Mouse (Mus musculus) neural tube, embryonic 10.5 days (tissue): ENCODE results near the gene Arg2.

ENCODE experiments used
- DNase-seq: peaks from one replicate; pipeline ENCODE4 v3.0.0-alpha.2; 2017; ENCODE audit warnings: low spot score; ENCODE audit errors: extremely low spot score

Arg2 gene

GRCm38 (mm10) chr12:79130299-79131177, at the start of gene Arg2:
TSS of gene Arg2 (plus strand) at chr12:79130777.
- peak; percentile 71 for DNase-seq

- DNase-seq = peak; percentile 90
These were observed 41.3 kb upstream of the Arg2 start, which contains the start of gene Pigh for GRCm38 (mm10) chr12:79089182-79089812. TSS of gene Pigh (minus strand) at chr12:79089651.

GRCm38 (mm10) chr12:79092569-79092968, 38.0 kb upstream of the Arg2 start:
- DNase-seq = no peak

- DNase-seq = peak; percentile 19
These were observed 33.3 kb upstream of the Arg2 start for GRCm38 (mm10) chr12:79097106-79097752.

- DNase-seq = no peak
These were observed 26.8 kb upstream of the Arg2 start for GRCm38 (mm10) chr12:79103773-79104172.

DNA sequence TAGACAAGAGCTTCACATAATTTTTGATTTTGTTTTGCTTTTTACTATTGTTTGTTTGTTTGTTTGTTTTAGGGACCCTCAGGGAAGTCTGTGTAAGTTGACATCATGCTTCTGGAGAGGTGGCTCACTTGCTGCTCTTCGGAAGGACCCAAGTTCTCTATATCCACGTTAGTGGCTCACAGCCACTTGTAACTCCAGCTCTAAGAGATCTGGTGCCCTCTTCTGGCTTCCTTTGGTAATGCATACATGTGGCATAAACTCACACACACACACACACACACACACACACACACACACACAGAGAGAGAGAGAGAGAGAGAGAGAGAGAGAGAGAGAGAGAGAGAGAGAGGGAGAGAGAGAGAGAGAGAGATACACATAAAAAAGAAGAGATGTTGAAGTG, 26.0 kb upstream of the Arg2 start:
- DNase-seq = no peak

- no peak for DNase-seq
These were observed 25.3 kb upstream of the Arg2 start for GRCm38 (mm10) chr12:79105312-79105711.

DNA sequence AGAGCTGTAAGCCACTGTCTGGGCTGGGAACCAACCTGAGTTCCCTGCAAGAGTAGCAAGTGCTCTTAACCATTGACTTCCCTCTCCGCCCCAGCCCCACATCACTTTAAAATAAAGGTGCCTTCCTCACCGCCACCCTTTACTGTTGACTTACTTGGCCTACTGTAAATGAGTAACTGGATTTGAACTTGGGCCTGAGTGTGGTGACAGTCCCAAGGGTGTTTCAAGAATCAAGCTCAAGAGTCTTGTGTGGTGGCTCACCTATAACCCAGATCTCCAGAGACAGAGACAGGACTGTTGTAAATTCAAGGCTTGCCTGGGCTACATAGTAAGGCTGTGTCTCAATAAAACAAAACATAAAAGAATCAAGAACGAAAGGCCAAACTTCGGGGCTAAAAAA, 11.6 kb upstream of the Arg2 start:
- no peak for DNase-seq

GRCm38 (mm10) chr12:79122820-79123219, 7.8 kb upstream of the Arg2 start:
- DNase-seq = no peak

GRCm38 (mm10) chr12:79131178-79131675, 650 bp downstream of the Arg2 start:
- peak; percentile 30 for DNase-seq

DNA sequence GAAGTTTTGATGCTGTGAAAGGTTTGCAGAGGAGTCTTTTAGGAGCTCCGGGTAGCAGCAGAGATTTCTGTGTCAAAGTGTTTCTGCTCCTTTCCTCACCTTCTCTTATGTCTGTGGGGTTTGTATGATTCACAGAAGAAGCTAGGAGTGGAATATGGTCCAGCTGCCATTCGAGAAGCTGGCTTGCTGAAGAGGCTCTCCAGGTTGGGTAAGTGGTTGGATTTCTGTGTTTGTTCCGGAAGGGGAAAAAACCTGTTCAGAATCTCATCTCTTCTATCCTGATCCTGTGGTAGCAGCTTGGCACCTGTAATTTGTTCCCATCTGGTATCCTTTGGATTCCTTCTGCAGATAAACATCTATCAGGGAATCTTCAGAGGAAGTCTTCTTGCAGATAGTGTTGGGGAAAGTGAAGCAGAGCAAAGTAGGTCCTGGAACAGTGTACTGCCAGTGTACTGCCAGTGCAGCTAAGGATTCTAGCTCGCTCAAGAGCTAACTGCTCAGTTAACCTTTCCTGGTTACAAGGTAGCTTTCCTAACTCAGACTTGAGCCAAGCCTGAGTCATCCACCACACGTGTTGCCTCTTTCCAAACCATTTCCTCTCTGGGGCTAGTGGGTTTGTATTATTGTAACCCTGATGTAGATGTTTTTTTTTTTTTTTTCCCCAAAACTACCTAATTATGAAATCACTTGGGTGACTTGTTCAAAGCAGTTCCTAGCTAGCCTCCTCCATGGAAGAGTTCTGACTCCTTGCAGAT, 1.3 kb downstream of the Arg2 start:
- no peak for DNase-seq

- DNase-seq = no peak
These were observed 4.1 kb downstream of the Arg2 start for GRCm38 (mm10) chr12:79134676-79135075.

- DNase-seq = no peak
These were observed 4.5 kb downstream of the Arg2 start for GRCm38 (mm10) chr12:79135105-79135504.

GRCm38 (mm10) chr12:79136949-79137348, 6.4 kb downstream of the Arg2 start:
- DNase-seq = no peak

GRCm38 (mm10) chr12:79138999-79139398, 8.4 kb downstream of the Arg2 start:
- DNase-seq = no peak

DNA sequence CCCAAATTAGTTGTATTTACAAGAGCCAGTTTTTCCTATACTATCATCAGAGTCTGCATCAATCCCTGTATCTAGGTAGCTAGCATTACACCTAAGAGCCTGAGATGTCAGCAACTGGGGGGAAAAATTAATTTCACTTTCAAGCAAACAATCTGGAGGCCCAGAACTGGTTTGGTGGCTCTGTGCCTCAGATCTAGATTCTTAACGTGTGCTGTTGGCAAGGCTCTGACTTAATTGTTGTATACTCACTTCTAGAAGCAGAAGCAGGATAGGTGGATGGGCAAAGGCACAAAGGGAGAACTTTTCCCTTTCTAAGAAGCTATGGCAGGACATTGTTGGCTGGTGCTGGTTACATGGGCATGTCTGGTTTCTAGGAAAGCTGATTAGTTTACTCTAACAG, 8.8 kb downstream of the Arg2 start:
- no peak for DNase-seq

- no peak for DNase-seq
These were observed 10.2 kb downstream of the Arg2 start for GRCm38 (mm10) chr12:79140811-79141210.

- DNase-seq = no peak
These were observed 10.8 kb downstream of the Arg2 start for GRCm38 (mm10) chr12:79141384-79141783.

DNA sequence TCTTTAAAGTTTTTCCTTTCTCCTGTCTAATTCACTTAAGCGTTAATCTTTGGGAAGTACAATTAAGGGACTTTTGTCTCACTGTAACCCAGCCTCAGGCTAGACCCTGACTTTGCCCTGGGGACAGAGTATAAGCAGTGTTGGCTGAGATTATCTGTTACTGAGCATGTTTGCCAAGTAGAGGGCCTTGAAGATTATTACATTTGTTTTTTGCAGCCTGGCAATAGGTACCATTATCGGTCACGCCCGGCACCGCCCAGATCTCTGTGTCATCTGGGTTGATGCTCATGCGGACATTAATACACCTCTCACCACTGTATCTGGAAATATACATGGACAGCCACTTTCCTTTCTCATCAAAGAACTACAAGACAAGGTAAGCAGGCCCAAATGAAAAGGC, 19.1 kb downstream of the Arg2 start:
- DNase-seq = no peak

DNA sequence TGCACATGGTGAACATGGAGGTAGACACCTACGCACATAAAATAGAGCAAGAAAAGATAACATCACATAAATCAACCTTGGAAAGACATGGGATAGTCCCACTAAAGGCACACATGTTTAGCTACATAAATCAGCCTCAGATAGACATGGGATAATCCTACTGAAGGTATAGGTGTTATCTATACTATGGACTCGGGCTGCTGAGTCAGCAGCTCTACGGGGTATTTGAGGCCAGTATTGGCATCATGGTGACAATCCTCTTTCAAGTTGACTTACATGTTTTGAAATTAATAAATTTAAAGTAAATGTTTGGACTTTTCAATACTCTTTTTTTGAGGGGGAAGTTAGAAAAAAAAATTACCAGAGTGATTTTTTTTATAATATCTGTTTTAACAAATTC, 32.3 kb downstream of the Arg2 start:
- no peak for DNase-seq

- no peak for DNase-seq
These were observed 38.6 kb downstream of the Arg2 start for GRCm38 (mm10) chr12:79169173-79169572.
